Mouse (Mus musculus) heart, embryonic 13.5 days (tissue): ENCODE measurements at regions not wholly inside any gene's neighbourhood (a gene's known extent, or its start where the extent isn't known, plus 50 kb on each side); places are given as distances from the start of the nearest gene placed in this dataset.

Experiments used
- ATAC-seq: fragments of 200-750 bp; cut with Nextera tagmentation; 2 replicates; pipeline ENCODE4 v1.8.0; 2017; ENCODE audit warnings: moderate TSS enrichment; ENCODE audit not compliant: insufficient number of reproducible peaks, low FRiP score, low TSS enrichment; ENCODE audit errors: extremely low read depth
- H3K27ac ChIP-seq: fragments of 300-500 bp; sonication (generic); replicated peaks from 2 replicates; pipeline ENCODE4 v1.5.1; 2015; ENCODE audit warnings: moderate library complexity, mild to moderate bottlenecking, inconsistent platforms
- H3K27me3 ChIP-seq: fragments of 300-500 bp; sonication (generic); replicated peaks from 2 replicates; pipeline ENCODE4 v1.6.1; 2015; ENCODE audit warnings: mild to moderate bottlenecking, inconsistent platforms
- H3K36me3 ChIP-seq: fragments of 300-500 bp; sonication (generic); 2 replicates; pipeline ENCODE4 v1.6.1; 2015; ENCODE audit warnings: mild to moderate bottlenecking, inconsistent platforms
- H3K4me1 ChIP-seq: fragments of 300-500 bp; sonication (generic); 2 replicates; pipeline ENCODE4 v1.6.1; 2015; ENCODE audit warnings: inconsistent platforms
- H3K4me2 ChIP-seq: fragments of 300-500 bp; sonication (generic); 2 replicates; pipeline ENCODE4 v1.6.1; 2015; ENCODE audit warnings: inconsistent platforms, mild to moderate bottlenecking, moderate library complexity
- H3K4me3 ChIP-seq: fragments of 300-500 bp; sonication (generic); 2 replicates; pipeline ENCODE4 v1.5.1; 2015; ENCODE audit warnings: moderate library complexity, mild to moderate bottlenecking, inconsistent platforms
- H3K9ac ChIP-seq: fragments of 300-500 bp; sonication (generic); 2 replicates; pipeline ENCODE4 v1.6.1; 2015; ENCODE audit warnings: inconsistent platforms, mild to moderate bottlenecking, moderate library complexity
- H3K9me3 ChIP-seq: fragments of 300-500 bp; sonication (generic); 2 replicates; pipeline ENCODE4 v1.6.1; 2016; ENCODE audit warnings: inconsistent platforms
- WGBS: fragments of 180-500 bp; shearing (Covaris S2); methylation state at CpG from one replicate; pipeline ENCODE4 v1.1.7; 2015; ENCODE audit warnings: mixed read lengths; 5-methylcytosine and 5-hydroxymethylcytosine counted together

- Histone ChIP-seq H3K27ac (no peak overlapping the region), H3K36me3 (no peaks in the 10 kb centered on the region), H3K4me3 (no peak overlapping the region), H3K4me2 (no peak overlapping the region), H3K9me3 (0 out of 2 replicates have a peak, but pooled peaks cover 4% of the 10 kb centered on the region), H3K9ac (no peak overlapping the region), H3K4me1 (no peaks in the 10 kb centered on the region), H3K27me3 (no peaks in the 10 kb centered on the region)
- WGBS = 42% methylated on average over 5 of the region's 5 CpGs
- no peak for ATAC-seq
Measured at GRCm38 (mm10) chr1:120816237-120816820, 214.1 kb downstream of the En1 start.

- no peak for ATAC-seq
- H3K4me2 ChIP-seq = no peak overlapping the region
- 0 out of 2 replicates have a peak, but pooled peaks cover 4% of the 10 kb centered on the region for H3K9me3 ChIP-seq
- no peak overlapping the region for H3K4me3 ChIP-seq
- H3K4me1 ChIP-seq = no peaks in the 10 kb centered on the region
- no peaks in the 10 kb centered on the region for H3K27me3 ChIP-seq
- 29% methylated on average over 1 of the region's 1 CpGs for WGBS
- H3K9ac ChIP-seq = no peak overlapping the region
- H3K36me3 ChIP-seq = no peaks in the 10 kb centered on the region
- H3K27ac ChIP-seq = no peak overlapping the region
Measured at GRCm38 (mm10) chr1:120817563-120817962, 215.3 kb downstream of the En1 start.

- no peak overlapping the region for H3K9ac ChIP-seq
- no peaks in the 10 kb centered on the region for H3K9me3 ChIP-seq
- H3K4me2 ChIP-seq = no peak overlapping the region
- no peak overlapping the region for H3K4me3 ChIP-seq
- 52% methylated on average over 1 of the region's 1 CpGs for WGBS
- no peaks in the 10 kb centered on the region for H3K4me1 ChIP-seq
- H3K27ac ChIP-seq = no peak overlapping the region
- H3K27me3 ChIP-seq = no peaks in the 10 kb centered on the region
- no peak for ATAC-seq
- no peaks in the 10 kb centered on the region for H3K36me3 ChIP-seq
Measured at GRCm38 (mm10) chr1:120831975-120832374, 229.8 kb downstream of the En1 start.

GRCm38 (mm10) chr1:120842596-120842995, 240.4 kb downstream of the En1 start:
- ATAC-seq = no peak
- Histone ChIP-seq H3K4me2 (no peak overlapping the region), H3K9me3 (no peaks in the 10 kb centered on the region), H3K36me3 (no peaks in the 10 kb centered on the region), H3K27me3 (no peaks in the 10 kb centered on the region), H3K9ac (no peak overlapping the region), H3K4me1 (peaks cover 3% of the 10 kb centered on the region; the same call in 1 of the 2 replicates), H3K4me3 (no peak overlapping the region), H3K27ac (no peak overlapping the region)
- 55% methylated on average over 7 of the region's 7 CpGs for WGBS

GRCm38 (mm10) chr1:120846146-120846545, 243.9 kb downstream of the En1 start:
- WGBS = 72% methylated on average over 2 of the region's 2 CpGs
- no peak overlapping the region for H3K4me3 ChIP-seq
- no peaks in the 10 kb centered on the region for H3K9me3 ChIP-seq
- H3K27ac ChIP-seq = no peak overlapping the region
- H3K27me3 ChIP-seq = peaks cover 7% of the 10 kb centered on the region; the same call in 1 of the 2 replicates
- ATAC-seq = no peak
- H3K4me1 ChIP-seq = peaks cover 12% of the 10 kb centered on the region
- H3K9ac ChIP-seq = no peak overlapping the region
- no peak overlapping the region for H3K4me2 ChIP-seq
- H3K36me3 ChIP-seq = no peaks in the 10 kb centered on the region

- H3K27ac ChIP-seq = no peak overlapping the region
- H3K36me3 ChIP-seq = no peaks in the 10 kb centered on the region
- peaks cover 7% of the 10 kb centered on the region; the same call in 1 of the 2 replicates for H3K27me3 ChIP-seq
- no peak for ATAC-seq
- no peak overlapping the region for H3K9ac ChIP-seq
- H3K4me2 ChIP-seq = no peak overlapping the region
- H3K4me1 ChIP-seq = peaks cover 9% of the 10 kb centered on the region; the same call in 1 of the 2 replicates
- no peak overlapping the region for H3K4me3 ChIP-seq
- WGBS = 52% methylated on average over 6 of the region's 6 CpGs
- no peaks in the 10 kb centered on the region for H3K9me3 ChIP-seq
Measured at GRCm38 (mm10) chr1:120851860-120852503, 249.8 kb downstream of the En1 start.

GRCm38 (mm10) chr1:120857566-120857965, 255.3 kb downstream of the En1 start:
- 40% methylated on average over 5 of the region's 5 CpGs for WGBS
- no peaks in the 10 kb centered on the region for H3K9me3 ChIP-seq
- no peaks in the 10 kb centered on the region for H3K27me3 ChIP-seq
- H3K4me3 ChIP-seq = no peak overlapping the region
- H3K27ac ChIP-seq = no peak overlapping the region
- no peak overlapping the region for H3K4me2 ChIP-seq
- no peaks in the 10 kb centered on the region for H3K36me3 ChIP-seq
- ATAC-seq = no peak
- H3K9ac ChIP-seq = no peak overlapping the region
- H3K4me1 ChIP-seq = no peaks in the 10 kb centered on the region

GRCm38 (mm10) chr1:120859546-120859945, 257.3 kb downstream of the En1 start:
- Histone ChIP-seq H3K9ac (no peak overlapping the region), H3K27ac (no peak overlapping the region), H3K36me3 (no peaks in the 10 kb centered on the region), H3K4me2 (no peak overlapping the region), H3K4me1 (no peaks in the 10 kb centered on the region), H3K4me3 (no peak overlapping the region), H3K9me3 (no peaks in the 10 kb centered on the region), H3K27me3 (no peaks in the 10 kb centered on the region)
- WGBS = 59% methylated on average over 5 of the region's 5 CpGs
- ATAC-seq = no peak

- 73% methylated on average over 7 of the region's 7 CpGs for WGBS
- no peak overlapping the region for H3K4me3 ChIP-seq
- no peak for ATAC-seq
- no peaks in the 10 kb centered on the region for H3K27me3 ChIP-seq
- H3K36me3 ChIP-seq = no peaks in the 10 kb centered on the region
- H3K9ac ChIP-seq = no peak overlapping the region
- H3K9me3 ChIP-seq = no peaks in the 10 kb centered on the region
- no peak overlapping the region for H3K4me2 ChIP-seq
- no peak overlapping the region for H3K27ac ChIP-seq
- H3K4me1 ChIP-seq = no peaks in the 10 kb centered on the region
Measured at GRCm38 (mm10) chr1:120872554-120872953, 270.3 kb downstream of the En1 start.

- no peaks in the 10 kb centered on the region for H3K36me3 ChIP-seq
- no peaks in the 10 kb centered on the region for H3K4me1 ChIP-seq
- H3K9me3 ChIP-seq = no peaks in the 10 kb centered on the region
- no peak overlapping the region for H3K9ac ChIP-seq
- no peak overlapping the region for H3K4me3 ChIP-seq
- H3K27ac ChIP-seq = no peak overlapping the region
- 81% methylated on average over 10 of the region's 10 CpGs for WGBS
- H3K27me3 ChIP-seq = no peaks in the 10 kb centered on the region
- ATAC-seq = no peak
- H3K4me2 ChIP-seq = no peak overlapping the region
Measured at GRCm38 (mm10) chr1:120882959-120883549, 280.8 kb downstream of the En1 start.

GRCm38 (mm10) chr1:120883632-120884031, 281.4 kb downstream of the En1 start:
- no peak for ATAC-seq
- WGBS = 69% methylated on average over 9 of the region's 9 CpGs
- Histone ChIP-seq H3K4me2 (no peak overlapping the region), H3K27ac (no peak overlapping the region), H3K4me3 (no peak overlapping the region), H3K9ac (no peak overlapping the region), H3K9me3 (no peaks in the 10 kb centered on the region), H3K36me3 (no peaks in the 10 kb centered on the region), H3K4me1 (no peaks in the 10 kb centered on the region), H3K27me3 (no peaks in the 10 kb centered on the region)

GRCm38 (mm10) chr1:120910801-120911200, 308.6 kb downstream of the En1 start:
- Histone ChIP-seq H3K36me3 (no peaks in the 10 kb centered on the region), H3K4me3 (no peak overlapping the region), H3K4me1 (no peaks in the 10 kb centered on the region), H3K4me2 (no peak overlapping the region), H3K27ac (no peak overlapping the region), H3K27me3 (no peaks in the 10 kb centered on the region), H3K9me3 (no peaks in the 10 kb centered on the region), H3K9ac (no peak overlapping the region)
- 58% methylated on average over 6 of the region's 6 CpGs for WGBS
- ATAC-seq = no peak
